Mouse (Mus musculus) G1E (cell line): ENCODE data around the gene Sub1. TPM values are rescaled to one million over a fixed set of nuclear protein-coding genes. Genes with fewer than 3 reads are reported as not detected.

ENCODE experiments used
- ATAC-seq: 2 replicates; pipeline ENCODE4 v1.8.0; 2016; ENCODE audit warnings: mild to moderate bottlenecking; ENCODE audit not compliant: insufficient number of reproducible peaks, poor library complexity, low FRiP score, severe bottlenecking; ENCODE audit errors: extremely low read depth
- DNase-seq: peaks from one replicate; pipeline ENCODE4 v3.0.0; 2012; ENCODE audit warnings: low spot score
- H3K27me3 ChIP-seq: 2 replicates; pipeline ENCODE4 v1.6.1; 2012; ENCODE audit warnings: mild to moderate bottlenecking, low read length, inconsistent platforms; ENCODE audit not compliant: insufficient read depth
- H3K36me3 ChIP-seq: replicated peaks from 2 replicates; pipeline ENCODE3; 2012; ENCODE audit warnings: mild to moderate bottlenecking, inconsistent platforms
- H3K4me1 ChIP-seq: 2 replicates; pipeline ENCODE4 v1.6.1; 2012; ENCODE audit warnings: low read depth, low read length, inconsistent platforms, mixed read lengths; ENCODE audit not compliant: insufficient read depth
- H3K4me3 ChIP-seq: 2 replicates; pipeline ENCODE4 v1.5.1; 2012; ENCODE audit warnings: low read depth, mild to moderate bottlenecking, inconsistent platforms, low read length, moderate library complexity, mixed read lengths
- H3K9me3 ChIP-seq: replicated peaks from 2 replicates; pipeline ENCODE4 v1.6.1; 2012; ENCODE audit warnings: inconsistent platforms
- CTCF ChIP-seq: IDR thresholded peaks from 2 replicates; pipeline ENCODE4 v1.5.1; 2012; ENCODE audit warnings: low read depth, low read length, inconsistent platforms, mixed read lengths
- GATA1 ChIP-seq: IDR thresholded peaks from 2 replicates; pipeline ENCODE4 v1.6.1; 2012; ENCODE audit warnings: borderline replicate concordance, low read length, inconsistent platforms, mixed read lengths
- GATA2 ChIP-seq: IDR thresholded peaks from 2 replicates; pipeline ENCODE4 v1.6.1; 2012; ENCODE audit warnings: low read depth, low read length, inconsistent platforms, borderline replicate concordance
- POLR2AphosphoS5 ChIP-seq: IDR thresholded peaks from 2 replicates; pipeline ENCODE4 v1.6.1; 2012; ENCODE audit warnings: low read depth, low read length, inconsistent platforms; ENCODE audit not compliant: insufficient replicate concordance
- TAL1 ChIP-seq: conservative IDR thresholded peaks from 2 replicates; pipeline ENCODE4 v1.6.1; 2012; ENCODE audit warnings: low read depth, low read length, inconsistent platforms, mixed read lengths
- polyA plus RNA-seq: library from polyadenylated mRNA; stranded (reverse); fragments of >175 nt; gene quantifications from 2 replicates; pipeline ENCODE4 v1.2.3, GENCODE M21; 2012
- total RNA-seq, 2 experiments: library from RNA; stranded (forward) in 1 of 2; stranded (reverse) in 1 of 2; fragments of 200-1000 nt in 1 of 2; fragments of >200 nt in 1 of 2; fragmentation: Nextera tagmentation in 1 of 2; gene quantifications; 2 replicates each; pipeline ENCODE4 v1.2.3; 2014 to 2017

The Sub1 gene
- total and polyA plus RNA-seq, 3 experiments: 28.4 to 945 (median 308) TPM

GRCm38 (mm10) chr15:12026932-12027450, 30.2 kb upstream of the Sub1 start:
- Histone ChIP-seq H3K4me1 (no peaks in the 10 kb centered on the region), H3K4me3 (no peak overlapping the region), H3K9me3 (no peaks in the 10 kb centered on the region), H3K36me3 (no peaks in the 10 kb centered on the region), H3K27me3 (peaks cover 20% of the 10 kb centered on the region)
- no peak for ATAC-seq
- no peak for TF ChIP-seq POLR2AphosphoS5
- no peak for TF ChIP-seq TAL1
- no peak for TF ChIP-seq GATA2
- TF ChIP-seq CTCF: no peak
- no peak for TF ChIP-seq GATA1
- no peak for DNase-seq

DNA sequence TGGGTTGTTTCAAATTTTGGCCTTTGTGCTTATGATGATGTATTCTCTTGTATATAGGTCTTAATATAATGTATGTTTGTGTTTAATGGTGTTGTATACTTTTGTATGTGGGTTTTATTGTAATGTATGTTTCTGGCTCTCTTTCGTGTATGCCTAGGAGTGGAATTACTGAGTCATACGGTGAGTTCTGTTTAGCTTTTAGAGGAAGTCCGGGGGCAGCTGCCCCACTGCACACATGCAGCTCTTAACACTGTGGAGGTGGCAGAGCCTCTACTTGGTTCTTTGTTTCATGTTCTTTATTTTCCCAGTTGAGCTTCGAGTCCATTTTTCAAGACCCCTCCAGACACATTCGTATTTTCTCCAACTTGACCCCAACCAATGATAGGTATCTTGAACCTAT, 29.2 kb upstream of the Sub1 start:
- Histone ChIP-seq H3K4me1 (no peaks in the 10 kb centered on the region), H3K36me3 (no peaks in the 10 kb centered on the region), H3K4me3 (no peak overlapping the region), H3K27me3 (peaks cover 20% of the 10 kb centered on the region), H3K9me3 (no peaks in the 10 kb centered on the region)
- ATAC-seq (no peak), DNase-seq (no peak)
- TF ChIP-seq TAL1: no peak
- TF ChIP-seq GATA2: no peak
- TF ChIP-seq CTCF: no peak
- TF ChIP-seq POLR2AphosphoS5: no peak
- no peak for TF ChIP-seq GATA1

DNA sequence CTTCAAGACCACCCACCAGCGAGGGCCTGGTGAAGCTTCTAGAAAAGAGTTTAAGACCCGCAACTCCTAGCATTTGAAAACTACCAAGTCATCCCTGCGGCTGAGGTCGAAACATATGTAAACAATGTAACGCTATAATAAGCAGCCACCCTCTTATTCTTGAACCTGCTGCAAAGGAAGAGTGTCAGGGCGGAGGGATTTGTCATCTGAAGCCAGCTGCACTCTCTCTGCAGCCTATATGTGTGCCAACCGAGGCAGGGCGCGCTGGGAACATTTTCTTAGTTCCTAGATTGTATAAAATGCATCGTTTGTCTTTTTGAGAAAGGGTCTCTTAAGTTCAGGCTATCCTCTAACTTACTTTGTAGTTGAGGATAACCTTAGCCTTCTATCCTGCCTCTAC, 28.6 kb upstream of the Sub1 start:
- ATAC-seq: no peak
- TF ChIP-seq POLR2AphosphoS5 (no peak), GATA2 (no peak), TAL1 (no peak)
- peaks cover 26% of the 10 kb centered on the region for H3K27me3 ChIP-seq
- DNase-seq: no peak
- H3K4me3 ChIP-seq: no peak overlapping the region
- H3K4me1 ChIP-seq: no peaks in the 10 kb centered on the region
- H3K36me3 ChIP-seq: no peaks in the 10 kb centered on the region
- H3K9me3 ChIP-seq: no peaks in the 10 kb centered on the region

GRCm38 (mm10) chr15:12024791-12025268, 28.0 kb upstream of the Sub1 start:
- DNase-seq (no peak), ATAC-seq (no peak)
- H3K9me3 ChIP-seq: no peaks in the 10 kb centered on the region
- no peak overlapping the region for H3K4me3 ChIP-seq
- H3K27me3 ChIP-seq: peaks cover 28% of the 10 kb centered on the region
- H3K36me3 ChIP-seq: no peaks in the 10 kb centered on the region
- no peaks in the 10 kb centered on the region for H3K4me1 ChIP-seq
- TF ChIP-seq POLR2AphosphoS5 (no peak), GATA2 (no peak), GATA1 (no peak), TAL1 (no peak), CTCF (no peak)

DNA sequence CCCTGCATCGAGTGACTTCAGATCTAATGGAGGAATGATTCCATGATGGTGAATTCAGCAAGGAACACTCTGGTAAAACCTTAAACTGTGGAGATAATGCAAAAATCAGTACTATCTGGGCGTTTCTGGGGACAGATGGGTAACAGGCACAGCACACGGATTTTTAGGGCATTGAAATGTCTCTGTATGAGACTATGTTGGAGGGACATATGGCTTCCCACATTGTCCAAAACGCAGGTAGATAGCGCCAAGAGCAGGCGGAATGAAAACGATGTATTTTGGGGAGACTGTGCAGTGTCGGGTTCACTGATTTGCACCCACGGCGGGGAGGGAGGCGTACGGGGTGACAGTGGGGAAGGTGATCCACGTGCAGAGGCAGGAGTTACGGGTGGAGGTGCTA, 22.7 kb upstream of the Sub1 start:
- H3K4me1 ChIP-seq: no peaks in the 10 kb centered on the region
- ATAC-seq (no peak), DNase-seq (no peak)
- TF ChIP-seq POLR2AphosphoS5 (no peak), GATA2 (no peak)
- H3K9me3 ChIP-seq: no peaks in the 10 kb centered on the region
- H3K36me3 ChIP-seq: no peaks in the 10 kb centered on the region
- H3K27me3 ChIP-seq: peaks cover 30% of the 10 kb centered on the region
- H3K4me3 ChIP-seq: no peak overlapping the region

DNA sequence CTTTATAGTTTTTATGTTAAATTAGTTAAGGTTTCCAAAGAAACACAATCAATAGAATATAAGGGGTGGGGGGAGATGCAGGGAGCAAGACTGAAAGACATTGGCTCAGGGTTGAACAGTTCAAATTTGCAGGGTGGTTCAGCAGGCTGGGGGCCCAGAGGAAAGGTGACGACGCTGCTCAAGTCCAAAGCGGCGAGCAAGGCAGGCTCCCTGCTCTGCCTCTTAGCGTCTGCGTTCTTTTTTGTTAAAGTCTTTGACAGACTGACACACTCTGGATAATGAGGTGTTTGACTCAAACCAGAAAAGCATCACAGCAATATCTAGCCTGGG, 21.6 kb upstream of the Sub1 start:
- Histone ChIP-seq H3K9me3 (no peaks in the 10 kb centered on the region), H3K36me3 (no peaks in the 10 kb centered on the region), H3K27me3 (peaks cover 32% of the 10 kb centered on the region), H3K4me3 (no peak overlapping the region), H3K4me1 (no peaks in the 10 kb centered on the region)
- TF ChIP-seq GATA2 (no peak), CTCF (no peak), POLR2AphosphoS5 (no peak), GATA1 (no peak), TAL1 (no peak)
- DNase-seq (no peak), ATAC-seq (no peak)

GRCm38 (mm10) chr15:12017700-12018427, 21.1 kb upstream of the Sub1 start:
- Histone ChIP-seq H3K4me3 (no peak overlapping the region), H3K4me1 (no peaks in the 10 kb centered on the region), H3K9me3 (no peaks in the 10 kb centered on the region), H3K27me3 (peaks cover 30% of the 10 kb centered on the region), H3K36me3 (no peaks in the 10 kb centered on the region)
- ATAC-seq (no peak), DNase-seq (no peak)
- TF ChIP-seq GATA2 (no peak), TAL1 (no peak), GATA1 (no peak), POLR2AphosphoS5 (no peak), CTCF (no peak)
